In genomic region chr12:73042903-73043302, GRCm38 (mm10) we compare ENCODE assay signal across 16 mouse cellular contexts. TPM values are rescaled to one million over a fixed set of nuclear protein-coding genes. Genes with fewer than 3 reads are reported as not detected.
DNase-seq lines count a peak whose midpoint lies in the region; ATAC-seq and TF ChIP-seq lines count a peak whose summit lies in the region.
"Had no signal": no experiment of that assay in that cellular context is flagged by ENCODE, and none has a peak within 500 bp of the region (broad histone marks: within the 10 kb centered on the region; RNA-seq: fewer than 3 reads in every experiment).

No protein-coding gene starts in this region.

- no peak for ATAC-seq in forebrain, embryonic 15.5 days (replicated peaks)
- ATAC-seq in midbrain, embryonic 14.5 days (ENCODE audit: low FRiP score, low TSS enrichment): no peak
- ATAC-seq in midbrain, embryonic 13.5 days: no peak
- ATAC-seq in limb, embryonic 14.5 days (ENCODE audit: low FRiP score, low read depth): no peak
- ATAC-seq: activated CD4-positive, CD25-positive, alpha-beta regulatory T cell, adult 4 months; liver, postnatal 0 days; midbrain, embryonic 15.5 days had no signal

- intact Hi-C loops in left cerebral cortex, postnatal 36 days (cut with DNase I): loop anchor here (5.0 kb wide), 1 partner anchor 69 kb away; the partner anchor contains the start of gene Six4
- intact Hi-C loops in heart, postnatal 25 days (cut with DNase I): no loop called here

- no peak for DNase-seq in forebrain, embryonic 10.5 days (ENCODE audit: extremely low spot score, low spot score)
- peak; percentile 34 for DNase-seq in midbrain, embryonic 14.5 days
- no peak for DNase-seq in limb, embryonic 14.5 days (ENCODE audit: low spot score)
- no peak for DNase-seq in left cerebral cortex, postnatal 36 days (ENCODE audit: low spot score in 2 of 2)
- no peak for DNase-seq in heart, postnatal 25 days (ENCODE audit: low spot score)
- DNase-seq: adrenal gland, postnatal 25 days; left cerebral cortex, postnatal 4 days; right cerebral cortex, postnatal 14 days had no signal

- no peaks in the 10 kb centered on the region for H3K36me3 ChIP-seq in forebrain, embryonic 10.5 days (replicated peaks)
- H3K36me3 ChIP-seq in forebrain, embryonic 15.5 days: no peaks in the 10 kb centered on the region
- no peaks in the 10 kb centered on the region for H3K36me3 ChIP-seq in midbrain, embryonic 14.5 days (ENCODE audit: control insufficient read depth, insufficient read depth, low read length)
- H3K36me3 ChIP-seq in midbrain, embryonic 13.5 days: no peaks in the 10 kb centered on the region
- no peaks in the 10 kb centered on the region; the same call in 1 of the 2 replicates for H3K36me3 ChIP-seq in limb, embryonic 14.5 days (ENCODE audit: control insufficient read depth, insufficient read depth, low read length)
- H3K36me3 ChIP-seq: midbrain, embryonic 15.5 days had no signal

- H3K27me3 ChIP-seq in forebrain, embryonic 10.5 days (ENCODE audit: poor library complexity, severe bottlenecking): peaks cover 100% of the 10 kb centered on the region
- peaks cover 95% of the 10 kb centered on the region for H3K27me3 ChIP-seq in forebrain, embryonic 15.5 days
- peaks cover 93% of the 10 kb centered on the region for H3K27me3 ChIP-seq in midbrain, embryonic 14.5 days (ENCODE audit: control insufficient read depth, insufficient read depth, low read length)
- H3K27me3 ChIP-seq in midbrain, embryonic 13.5 days: peaks cover 97% of the 10 kb centered on the region
- H3K27me3 ChIP-seq in limb, embryonic 14.5 days (ENCODE audit: control insufficient read depth, insufficient read depth, low read length): peaks cover 78% of the 10 kb centered on the region

- peak overlapping the region; percentile 54 for H3K4me3 ChIP-seq in forebrain, embryonic 10.5 days
- no peak overlapping the region for H3K4me3 ChIP-seq in forebrain, embryonic 15.5 days
- H3K4me3 ChIP-seq in midbrain, embryonic 14.5 days (replicated peaks; ENCODE audit: low read depth, low read length): no peak overlapping the region
- no peak overlapping the region for H3K4me3 ChIP-seq in midbrain, embryonic 13.5 days (replicated peaks)
- peak overlapping the region; percentile 71 for H3K4me3 ChIP-seq in embryonic fibroblast, embryonic 13.5 days (ENCODE audit: insufficient read depth, low read length)
- H3K4me3 ChIP-seq in limb, embryonic 14.5 days (replicated peaks; ENCODE audit: low read length): peak overlapping the region; percentile 66
- H3K4me3 ChIP-seq: midbrain, embryonic 15.5 days had no signal

- H3K4me2 ChIP-seq in forebrain, embryonic 15.5 days (replicated peaks): no peak overlapping the region
- H3K4me2 ChIP-seq in midbrain, embryonic 14.5 days (ENCODE audit: low read length): no peak overlapping the region
- no peak overlapping the region for H3K4me2 ChIP-seq in midbrain, embryonic 13.5 days (replicated peaks)
- H3K4me2 ChIP-seq in limb, embryonic 14.5 days (replicated peaks; ENCODE audit: low read depth, low read length, severe bottlenecking): peak overlapping the region; percentile 76
- H3K4me2 ChIP-seq: heart, embryonic 11.5 days; midbrain, embryonic 15.5 days had no signal

- WGBS in forebrain, embryonic 10.5 days: 3% methylated on average over 2 of the region's 2 CpGs
- WGBS in forebrain, embryonic 15.5 days: 4% methylated on average over 2 of the region's 2 CpGs
- 2% methylated on average over 2 of the region's 2 CpGs for WGBS in midbrain, embryonic 14.5 days
- WGBS in midbrain, embryonic 13.5 days: 2% methylated on average over 2 of the region's 2 CpGs
- WGBS in limb, embryonic 14.5 days: 20% methylated on average over 2 of the region's 2 CpGs

- no peak overlapping the region for H3K9ac ChIP-seq in forebrain, embryonic 15.5 days (replicated peaks)
- H3K9ac ChIP-seq in midbrain, embryonic 14.5 days (replicated peaks; ENCODE audit: low read length): no peak overlapping the region
- no peak overlapping the region for H3K9ac ChIP-seq in midbrain, embryonic 13.5 days (replicated peaks)
- peak overlapping the region; percentile 90 for H3K9ac ChIP-seq in limb, embryonic 14.5 days (ENCODE audit: low read depth, low read length, severe bottlenecking)
- H3K9ac ChIP-seq: liver, postnatal 0 days; midbrain, embryonic 15.5 days had no signal

- H3K9me3 ChIP-seq in forebrain, embryonic 10.5 days: no peaks in the 10 kb centered on the region
- H3K9me3 ChIP-seq in forebrain, embryonic 15.5 days: no peaks in the 10 kb centered on the region
- no peaks in the 10 kb centered on the region for H3K9me3 ChIP-seq in midbrain, embryonic 14.5 days (ENCODE audit: control insufficient read depth, low read length)
- no peaks in the 10 kb centered on the region for H3K9me3 ChIP-seq in midbrain, embryonic 13.5 days
- H3K9me3 ChIP-seq in limb, embryonic 14.5 days (ENCODE audit: control insufficient read depth, low read length): no peaks in the 10 kb centered on the region
- H3K9me3 ChIP-seq: midbrain, embryonic 15.5 days had no signal

- H3K4me1 ChIP-seq in forebrain, embryonic 10.5 days: peaks cover 52% of the 10 kb centered on the region
- peaks cover 30% of the 10 kb centered on the region for H3K4me1 ChIP-seq in forebrain, embryonic 15.5 days
- peaks cover 3% of the 10 kb centered on the region; the same call in 1 of the 2 replicates for H3K4me1 ChIP-seq in midbrain, embryonic 14.5 days (ENCODE audit: control insufficient read depth, insufficient read depth, low read length)
- peaks cover 24% of the 10 kb centered on the region for H3K4me1 ChIP-seq in midbrain, embryonic 13.5 days (replicated peaks)
- no peaks in the 10 kb centered on the region for H3K4me1 ChIP-seq in embryonic fibroblast, embryonic 13.5 days (ENCODE audit: control insufficient read depth, insufficient read depth, low read length)
- H3K4me1 ChIP-seq in limb, embryonic 14.5 days (ENCODE audit: control insufficient read depth, insufficient read depth, low read length): no peaks in the 10 kb centered on the region; the same call in 1 of the 2 replicates

- no peak overlapping the region for H3K27ac ChIP-seq in forebrain, embryonic 10.5 days
- H3K27ac ChIP-seq in forebrain, embryonic 15.5 days (replicated peaks): no peak overlapping the region
- no peak overlapping the region for H3K27ac ChIP-seq in midbrain, embryonic 14.5 days (replicated peaks; ENCODE audit: low read depth, low read length)
- no peak overlapping the region for H3K27ac ChIP-seq in midbrain, embryonic 13.5 days
- H3K27ac ChIP-seq in embryonic fibroblast, embryonic 13.5 days (ENCODE audit: insufficient read depth, low read length): no peak overlapping the region
- H3K27ac ChIP-seq in limb, embryonic 14.5 days (replicated peaks; ENCODE audit: low read depth, low read length): no peak overlapping the region
- H3K27ac ChIP-seq: midbrain, embryonic 15.5 days had no signal

- no peak for TF ChIP-seq CTCF in embryonic fibroblast, embryonic 13.5 days (IDR thresholded peaks at IDR 0.05; ENCODE audit: borderline replicate concordance, insufficient read depth, low read length)

- no peak for TF ChIP-seq POLR2A in embryonic fibroblast, embryonic 13.5 days (IDR thresholded peaks at IDR 0.05; ENCODE audit: low read depth, low read length)
- TF ChIP-seq POLR2A in limb, embryonic 14.5 days (IDR thresholded peaks at IDR 0.05; ENCODE audit: borderline replicate concordance, extremely low read depth, insufficient read depth, insufficient read length): no peak

RNA-seq across cellular contexts. Expression of gene Six1, which starts 10.8 kb away (rescaled TPM):
- 10.7 and 11.4 TPM in 2 replicates for polyA plus RNA-seq in forebrain, embryonic 10.5 days (2016; fragmentation: Nextera tagmentation; extraction: Ambion mirVana)
- 0.25 and 0.29 TPM in 2 replicates for polyA plus RNA-seq in forebrain, embryonic 15.5 days (2015; fragmentation: Nextera tagmentation; extraction: Ambion mirVana)
- 0.41 TPM in 1 of 2 replicates, not detected in the other for polyA plus RNA-seq in midbrain, embryonic 14.5 days (2014; fragmentation: Nextera tagmentation; extraction: Ambion mirVana)
- polyA plus RNA-seq in midbrain, embryonic 13.5 days (2015; fragmentation: Nextera tagmentation; extraction: Ambion mirVana): 0.64 and 0.70 TPM in 2 replicates
- 17.4 and 31.3 TPM in 2 replicates for polyA plus RNA-seq in embryonic fibroblast, embryonic 13.5 days (2011; ENCODE audit: insufficient read length, low read depth, missing spikeins)
- polyA plus RNA-seq in limb, embryonic 14.5 days (2012; rRNA removed): 37.6 and 43.1 TPM in 2 replicates
- 44.5 and 44.6 TPM in 2 replicates for polyA plus RNA-seq in limb, embryonic 14.5 days (2014; fragmentation: Nextera tagmentation; extraction: Ambion mirVana)
- under 1 TPM; 0.35 to 0.86 TPM for total RNA-seq in left cerebral cortex, postnatal 36 days (2021)
- 1 to 10 TPM in 1 of 2 experiments, under 1 TPM in 1; 0.81 to 1.0 TPM for total RNA-seq in heart, postnatal 25 days (2021)
- total RNA-seq: hematopoietic stem cell, adult 5-6 weeks had no signal
- polyA plus RNA-seq: activated CD4-positive, CD25-positive, alpha-beta regulatory T cell, adult 4 months had no signal

Comparison
In these comparisons a context has a peak if more than half of its experiments do, and no peak if none do; other contexts are left out.
1. H3K4me3 ChIP-seq: peak in forebrain, embryonic 10.5 days (single experiment), embryonic fibroblast, embryonic 13.5 days (single experiment) and limb, embryonic 14.5 days (single experiment); none in forebrain, embryonic 15.5 days (single experiment), midbrain, embryonic 14.5 days (single experiment) and midbrain, embryonic 13.5 days (single experiment).